Mouse (Mus musculus) testis, postnatal 10 days (tissue): Measurements from ENCODE around the gene Lypla2.

ENCODE experiments used
- DNase-seq: peaks from one replicate; pipeline ENCODE4 v3.0.0; 2021; ENCODE audit warnings: low spot score

Gene Lypla2

DNA sequence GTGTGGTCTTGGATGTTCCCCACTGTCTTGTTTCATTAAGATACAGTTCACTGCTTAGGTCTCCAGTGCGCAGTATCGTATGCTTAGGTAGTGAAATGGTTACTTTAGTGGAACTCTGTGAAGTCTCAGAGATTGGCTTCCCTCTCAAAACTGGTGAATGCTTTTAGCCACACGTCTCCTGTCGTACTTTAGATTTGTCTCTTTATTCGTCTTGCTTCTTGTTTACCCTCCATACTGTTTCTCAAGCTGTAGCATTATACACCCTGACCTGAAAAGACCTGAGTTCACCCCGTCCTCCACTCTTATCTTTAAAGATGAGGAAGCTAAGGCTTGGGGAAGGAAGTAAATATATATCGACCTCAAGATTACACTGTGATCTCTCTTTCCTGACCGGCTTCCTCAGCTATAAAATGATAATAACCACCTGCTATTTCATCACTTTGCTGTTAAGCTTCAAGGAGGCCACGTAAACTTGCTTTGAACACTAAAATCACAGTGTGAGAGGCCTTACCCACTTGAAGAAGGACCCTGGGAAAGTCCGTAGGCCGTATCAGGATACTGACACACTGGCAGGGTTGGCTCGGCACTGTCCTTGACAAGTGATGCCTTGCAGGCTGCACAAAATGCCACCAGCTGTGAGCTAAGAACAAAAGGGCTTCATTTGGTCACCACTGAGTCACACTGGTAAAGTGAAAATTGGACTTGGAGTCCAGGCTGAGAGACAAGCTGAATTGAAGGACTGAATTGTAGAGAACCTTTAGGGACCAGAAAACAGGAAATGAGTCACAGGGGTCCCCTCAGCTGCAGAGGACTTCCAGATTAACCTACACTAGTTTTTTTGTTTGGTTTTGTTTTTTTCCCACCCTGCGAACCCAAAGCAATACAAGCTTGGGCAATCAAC lies 735 bp upstream of the Lypla2 start:
- DNase-seq, result no peak

DNA sequence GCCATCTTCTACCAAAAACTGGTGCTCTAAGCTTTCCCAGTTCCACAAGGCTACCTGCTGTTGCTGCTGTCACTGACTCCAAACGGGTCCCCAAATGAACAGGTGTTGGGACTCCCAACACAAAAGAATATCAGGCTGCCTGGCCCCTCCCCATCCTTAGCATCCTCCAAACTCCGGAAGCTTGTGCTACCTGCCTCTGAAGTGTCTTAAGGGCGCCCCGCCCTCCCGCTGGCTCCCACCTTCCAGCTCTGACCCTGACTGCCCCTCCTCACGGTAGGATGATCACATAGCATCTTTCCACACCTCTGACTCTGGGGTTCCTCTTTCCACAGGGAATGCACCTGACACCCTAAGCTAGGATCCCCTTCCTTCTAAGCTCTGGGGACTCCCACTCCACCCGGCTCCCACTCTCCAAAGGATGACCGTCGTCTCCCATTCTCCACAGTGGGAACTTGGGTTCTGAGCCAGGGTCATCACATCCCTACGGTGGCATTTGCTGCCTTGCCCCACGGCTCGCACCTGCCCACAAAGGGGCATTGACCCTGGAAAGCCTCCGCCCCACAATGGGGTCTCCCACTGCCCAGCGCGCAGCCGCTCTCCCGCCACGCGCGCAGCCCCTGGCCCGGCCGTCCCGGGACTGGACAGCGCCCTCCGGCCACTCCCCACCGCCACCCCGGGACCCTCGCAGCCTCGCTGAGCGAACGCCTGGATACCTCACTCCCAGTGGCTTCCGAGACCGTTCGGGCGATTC lies 446 bp downstream of the Lypla2 start:
- DNase-seq, result peak; percentile 47

DNA sequence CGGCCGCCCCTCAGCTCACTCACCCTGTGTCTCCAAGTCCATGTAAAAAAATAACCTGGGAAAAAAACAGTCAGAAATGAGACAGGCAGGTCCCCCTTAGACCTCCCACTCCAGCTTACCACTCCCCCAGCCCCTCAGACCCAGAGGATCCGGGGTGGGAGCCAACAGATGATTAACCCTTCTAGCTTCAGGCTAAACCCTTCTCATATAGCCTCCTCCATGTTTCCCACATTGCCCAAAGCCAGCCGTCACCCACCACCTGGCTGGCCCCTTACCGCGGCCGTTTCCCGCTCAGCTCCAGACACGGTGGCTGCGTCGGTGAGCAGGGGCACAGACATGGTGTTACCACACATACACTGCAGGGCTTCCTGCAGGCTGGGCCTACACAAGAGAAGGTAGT lies 1.8 kb downstream of the Lypla2 start:
- peak; percentile 43 for DNase-seq

DNA sequence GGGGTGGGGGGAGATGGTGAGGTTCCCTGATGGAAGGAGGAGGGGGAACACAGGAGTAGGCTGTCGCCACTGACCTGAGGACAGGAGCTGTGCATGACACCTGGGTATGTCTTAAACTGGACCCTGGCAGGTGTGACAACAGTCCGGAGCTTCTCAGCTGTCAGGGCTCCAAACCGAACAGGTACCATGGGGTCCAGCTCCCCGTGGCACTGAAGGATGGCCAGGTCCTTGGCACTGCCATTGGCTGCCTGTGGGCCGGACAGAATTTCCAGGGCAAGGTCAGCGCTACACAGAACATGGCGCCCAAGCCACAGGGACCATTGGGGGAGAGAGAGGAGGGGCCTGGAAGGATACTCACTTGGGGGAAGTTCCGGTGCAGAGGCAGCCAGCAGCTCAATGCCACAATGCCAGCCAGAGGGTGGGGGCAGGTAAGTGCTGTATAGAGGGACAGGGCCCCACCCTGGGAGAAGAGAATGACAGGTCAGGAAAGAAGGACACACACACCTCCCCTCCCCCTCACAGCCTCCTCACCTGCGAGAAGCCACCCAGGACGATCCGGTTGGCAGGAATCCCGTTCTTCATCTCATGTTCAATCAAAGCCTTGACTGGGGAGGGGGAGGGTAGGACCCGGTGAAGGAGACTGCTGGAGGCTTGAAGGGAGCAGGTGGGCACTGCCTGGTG lies 3.2 kb downstream of the Lypla2 start:
- peak; percentile 50 for DNase-seq

DNA sequence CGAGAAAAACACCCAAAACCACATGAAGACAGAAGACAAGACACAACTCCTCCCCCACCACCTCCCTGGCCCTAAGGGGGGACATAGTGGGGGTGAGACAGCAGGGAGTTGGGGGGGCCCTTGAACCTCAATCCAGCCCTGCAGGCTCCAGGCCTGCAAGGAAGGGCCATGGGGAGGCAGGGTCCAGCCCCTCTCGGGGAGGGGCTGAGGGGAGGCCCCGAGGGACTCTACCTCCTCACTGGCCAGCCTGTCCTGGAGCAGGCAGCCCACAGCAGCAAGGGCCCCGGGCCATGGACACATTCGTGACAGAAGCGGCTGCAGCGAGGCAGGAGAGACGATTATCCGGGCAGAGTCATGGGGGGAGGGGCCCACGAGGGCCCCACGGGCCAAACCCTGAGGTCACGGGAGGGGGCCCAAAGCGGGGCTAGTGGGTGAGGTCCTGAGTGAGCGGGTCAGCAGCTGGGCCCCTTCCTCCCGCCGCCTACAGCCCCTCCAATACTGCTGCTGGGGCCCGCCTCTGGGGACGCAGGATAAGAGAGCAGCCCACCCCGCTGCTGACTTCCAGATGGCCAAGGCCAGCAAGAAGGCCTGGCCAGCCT lies 4.1 kb downstream of the Lypla2 start:
- peak; percentile 66 for DNase-seq

DNA sequence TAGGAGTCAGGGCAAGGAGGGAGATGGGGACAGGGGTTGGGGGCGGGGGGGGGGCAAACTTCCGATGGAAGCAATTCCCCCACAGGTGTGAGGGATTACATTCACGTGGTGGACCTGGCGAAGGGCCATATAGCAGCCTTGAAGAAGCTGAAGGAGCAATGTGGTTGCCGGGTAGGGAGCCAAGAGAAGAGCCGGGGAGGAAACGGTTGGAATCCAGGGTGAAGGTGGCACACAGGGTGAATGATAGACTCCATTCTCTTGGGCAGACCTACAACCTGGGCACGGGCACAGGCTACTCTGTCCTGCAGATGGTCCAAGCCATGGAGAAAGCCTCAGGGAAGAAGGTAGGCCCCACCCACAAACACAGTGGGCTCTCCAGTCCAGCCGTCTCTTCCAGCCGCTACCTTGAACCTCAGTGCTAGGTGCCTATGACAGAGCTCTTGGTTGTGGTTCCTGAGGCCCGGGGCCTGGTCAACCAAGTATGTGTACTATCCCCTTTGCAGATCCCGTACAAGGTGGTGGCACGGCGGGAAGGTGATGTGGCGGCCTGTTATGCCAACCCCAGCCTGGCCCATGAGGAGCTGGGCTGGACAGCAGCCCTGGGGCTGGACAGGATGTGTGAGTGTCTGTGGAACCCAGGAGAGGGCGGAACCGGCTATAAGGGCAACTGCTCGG lies 5.2 kb downstream of the Lypla2 start:
- DNase-seq, result peak; percentile 60

DNA sequence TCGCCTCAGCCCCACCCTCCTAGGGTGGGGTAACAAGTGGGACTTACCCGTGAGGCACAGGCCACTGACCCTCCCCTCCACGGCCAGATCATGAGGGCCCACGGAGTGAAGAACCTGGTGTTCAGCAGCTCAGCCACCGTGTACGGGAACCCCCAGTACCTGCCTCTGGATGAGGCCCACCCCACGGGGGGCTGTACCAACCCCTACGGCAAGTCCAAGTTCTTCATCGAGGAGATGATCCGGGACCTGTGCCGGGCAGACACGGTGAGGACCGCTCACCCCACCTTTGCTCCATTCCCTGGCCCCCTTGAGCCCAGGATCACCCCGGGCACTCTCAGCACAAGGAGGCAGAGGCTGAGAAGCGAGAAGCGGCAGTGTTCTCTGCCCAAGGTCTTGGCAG lies 6.1 kb downstream of the Lypla2 start:
- peak; percentile 41 for DNase-seq

DNA sequence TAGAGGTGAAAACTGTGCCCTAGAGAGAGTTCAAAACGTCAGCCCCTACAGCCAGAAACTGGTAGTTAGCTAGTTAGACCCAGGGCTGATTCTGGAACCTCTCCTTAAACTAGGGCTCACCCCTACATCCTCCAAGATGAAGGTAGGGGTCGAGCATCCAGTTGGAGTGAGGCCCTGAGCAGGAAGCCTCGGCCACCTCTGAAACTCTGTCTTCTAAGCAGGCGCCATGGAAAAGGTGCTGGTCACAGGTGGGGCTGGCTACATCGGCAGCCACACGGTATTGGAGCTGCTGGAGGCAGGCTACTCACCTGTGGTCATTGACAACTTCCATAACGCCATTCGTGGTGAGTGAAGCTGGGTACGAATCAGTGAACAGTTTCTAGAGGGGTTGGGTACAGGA lies 7.3 kb downstream of the Lypla2 start:
- DNase-seq, result no peak

DNA sequence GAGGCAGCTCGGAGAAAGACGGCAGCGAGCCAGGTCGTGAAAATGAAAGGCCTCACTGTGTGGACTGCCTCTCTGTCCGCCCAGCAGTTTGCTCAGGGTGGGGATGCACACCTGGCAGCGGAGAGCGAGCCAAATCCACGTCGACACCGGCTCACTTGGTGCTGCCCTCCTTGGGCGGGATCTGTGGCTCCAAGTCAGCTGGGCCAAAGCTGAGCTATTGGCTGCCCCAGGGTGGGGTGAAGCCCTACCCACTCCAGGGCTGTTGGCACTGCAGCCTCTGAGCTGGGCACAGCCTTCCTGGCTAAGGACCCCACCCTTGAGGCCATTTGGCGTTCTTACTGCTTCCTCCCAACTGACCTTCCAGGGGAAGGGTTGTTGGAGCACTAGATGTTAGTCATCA lies 8.0 kb downstream of the Lypla2 start:
- peak; percentile 69 for DNase-seq

DNA sequence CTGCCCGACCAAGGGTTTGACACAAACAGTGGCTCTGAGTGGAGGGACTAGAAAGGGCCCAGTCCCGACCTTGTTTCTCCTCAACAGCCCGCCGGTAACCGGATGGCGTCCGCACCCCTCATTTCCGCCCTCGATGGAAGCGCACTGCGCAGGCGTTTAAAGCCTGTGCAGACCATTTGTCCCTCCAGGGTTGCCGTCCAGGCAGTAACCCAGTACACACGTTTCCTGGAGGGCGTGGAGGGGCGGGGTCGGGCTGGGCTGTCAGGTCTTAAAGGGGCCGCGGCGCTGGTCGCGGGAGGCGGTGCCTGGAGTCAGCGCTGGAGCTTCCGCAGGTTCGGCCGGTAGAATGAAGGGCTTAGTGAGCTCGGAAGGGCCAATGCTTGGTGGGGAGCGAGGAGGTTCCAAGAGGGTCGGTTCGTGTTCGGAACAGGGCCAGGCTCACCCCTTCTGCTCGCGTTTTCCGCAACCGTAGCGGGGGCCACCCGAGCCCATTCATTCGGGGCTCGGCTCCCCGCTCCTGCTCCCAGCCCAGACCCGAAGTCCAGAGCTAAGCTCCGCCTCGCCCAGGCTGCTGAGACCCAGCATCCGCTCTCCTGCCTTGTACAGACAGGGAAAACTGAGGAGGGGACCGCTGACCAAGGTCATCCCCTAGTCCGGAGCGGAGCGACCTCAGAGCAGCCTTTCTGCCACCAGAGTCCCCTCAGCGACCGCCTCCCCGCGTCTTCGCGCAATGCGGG lies 8.8 kb downstream of the Lypla2 start, which contains the start of gene Gale:
Gene Gale (plus strand): TSS at position 271 of the 737 bp plus-strand sequence.
- DNase-seq, result peak; percentile 95

DNA sequence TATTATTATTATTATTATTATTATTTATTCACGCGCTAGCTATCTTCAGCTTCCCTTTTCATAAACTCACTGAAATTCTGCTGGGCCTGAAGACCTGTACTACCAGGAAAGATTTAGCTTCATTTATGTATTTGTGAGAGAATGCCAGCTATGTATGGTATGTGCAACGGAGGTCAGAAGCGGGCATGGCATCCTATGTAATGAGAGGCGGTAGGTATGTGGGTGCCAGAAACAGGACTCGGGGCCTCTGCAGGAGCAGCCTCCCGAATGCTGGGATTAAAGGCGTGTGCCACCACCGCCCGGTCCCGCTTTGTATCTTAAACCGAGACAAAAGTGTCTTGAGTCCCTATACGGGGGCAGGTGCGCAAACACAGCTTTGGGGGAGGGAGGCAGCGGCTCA lies 9.5 kb downstream of the Lypla2 start:
- DNase-seq, result no peak

DNA sequence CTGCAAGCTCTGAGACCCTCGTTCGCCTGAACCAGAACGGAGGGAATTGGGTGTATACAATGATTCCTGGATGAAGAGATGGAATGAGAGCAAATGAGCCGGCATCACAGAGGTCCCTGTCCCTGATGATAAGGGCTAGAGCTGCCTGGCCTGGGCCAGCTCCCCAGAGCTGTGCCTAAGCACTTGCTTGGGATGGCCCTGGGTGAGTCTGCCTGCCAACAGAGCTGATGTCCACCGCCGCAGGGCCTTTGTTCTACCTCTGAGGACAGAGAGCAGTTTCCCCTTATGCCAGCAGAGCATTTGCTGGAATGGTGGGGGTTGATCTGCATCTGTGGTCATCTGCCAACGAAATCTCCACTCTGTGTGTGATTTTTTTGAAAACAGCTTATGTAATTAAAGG lies 10.2 kb downstream of the Lypla2 start:
- DNase-seq, result peak; percentile 47

DNA sequence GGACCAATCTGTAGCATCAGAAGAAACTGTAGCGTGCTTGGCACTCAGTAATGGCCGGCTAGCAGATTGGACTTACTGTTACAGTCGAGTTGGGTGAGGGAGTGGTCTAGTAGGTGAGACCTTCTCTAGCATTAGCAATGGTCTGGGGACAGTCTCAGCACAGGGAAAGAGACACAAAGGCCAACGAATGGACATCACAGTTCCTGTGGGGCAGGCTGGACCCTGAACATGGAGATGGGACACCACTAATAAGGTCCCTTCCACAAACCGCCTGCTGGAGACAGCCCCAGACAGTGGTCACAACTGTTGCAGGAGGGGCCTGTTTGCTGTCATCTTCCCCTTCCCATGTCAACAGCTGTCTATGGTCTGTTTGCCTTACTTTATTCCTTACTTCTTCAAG lies 10.7 kb downstream of the Lypla2 start:
- no peak for DNase-seq

DNA sequence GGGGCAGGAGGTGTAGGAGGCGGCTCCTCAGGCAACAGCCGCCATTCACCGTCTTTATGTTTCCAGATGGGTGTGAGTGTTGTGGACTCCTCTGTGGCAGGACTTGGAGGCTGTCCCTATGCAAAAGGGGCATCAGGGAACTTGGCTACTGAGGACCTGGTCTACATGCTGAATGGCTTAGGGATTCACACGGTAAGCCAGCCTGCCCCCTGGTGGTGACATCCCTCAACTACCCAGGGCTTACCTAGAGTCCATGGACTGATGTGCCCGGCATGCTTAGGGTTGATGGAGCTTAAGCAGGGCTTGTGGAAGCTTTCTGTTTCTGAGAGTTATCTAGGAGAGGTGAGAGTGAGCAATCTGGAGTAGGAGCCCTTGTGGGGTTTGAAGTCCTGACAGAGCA lies 11.7 kb downstream of the Lypla2 start:
- DNase-seq, result peak; percentile 90

DNA sequence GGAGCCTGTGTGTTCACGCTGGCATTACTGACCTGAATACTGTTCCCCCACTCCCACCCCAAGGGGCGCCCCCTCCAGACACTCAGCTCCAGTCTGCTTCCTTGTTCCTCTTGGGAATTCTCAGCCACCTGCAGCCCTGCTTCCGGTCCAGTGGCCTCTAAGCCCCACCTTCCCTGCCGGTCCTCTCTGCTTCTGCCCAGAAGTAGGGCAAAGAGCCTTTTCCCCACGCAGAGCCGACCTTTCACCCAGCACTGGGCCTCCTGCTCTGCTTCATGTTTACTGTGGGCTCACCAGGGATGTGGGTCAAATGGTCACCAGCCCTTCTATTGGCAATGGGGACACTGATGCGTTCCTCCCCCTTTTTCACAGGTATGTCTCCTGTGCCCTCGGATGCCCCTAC lies 14.1 kb downstream of the Lypla2 start:
- no peak for DNase-seq

DNA sequence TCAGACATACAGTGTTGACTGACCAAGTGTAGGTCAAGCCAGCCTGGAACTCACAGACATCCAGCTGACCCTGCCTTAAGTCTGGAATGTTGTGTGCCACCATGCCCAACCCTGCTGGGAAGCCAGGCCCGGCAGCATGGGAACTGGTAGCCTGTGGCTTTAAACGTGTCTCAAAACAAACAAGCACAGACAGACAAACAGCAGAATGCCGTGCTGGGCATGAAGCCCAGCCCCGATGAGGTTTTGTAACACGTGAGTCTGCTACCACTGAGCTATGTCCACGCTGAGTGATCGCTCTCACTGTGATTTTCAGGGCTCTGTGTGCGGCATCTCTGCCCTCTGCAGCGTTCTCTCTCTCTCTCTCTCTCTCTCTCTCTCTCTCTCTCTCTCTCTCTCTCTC lies 16.5 kb downstream of the Lypla2 start:
- peak; percentile 40 for DNase-seq

DNA sequence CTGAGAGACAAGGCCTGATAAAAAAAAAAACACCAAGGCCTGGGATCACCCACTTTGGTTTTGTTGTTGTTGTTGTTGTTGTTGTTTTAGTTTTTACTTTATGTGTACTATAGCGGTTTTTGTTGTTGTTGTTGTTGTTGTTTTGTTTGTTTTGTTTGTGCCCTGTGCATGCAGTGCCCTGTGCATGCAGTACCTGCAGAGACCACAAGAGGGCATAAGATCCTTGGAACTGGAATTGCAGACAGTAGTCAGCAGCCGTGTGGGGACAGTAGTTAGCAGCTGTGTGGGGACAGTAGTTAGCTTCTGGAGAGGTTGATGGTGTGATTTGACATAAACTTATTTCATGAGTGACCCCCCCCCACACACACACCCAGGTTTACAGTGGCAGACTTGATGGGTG lies 18.2 kb downstream of the Lypla2 start:
- DNase-seq, result peak; percentile 88

DNA sequence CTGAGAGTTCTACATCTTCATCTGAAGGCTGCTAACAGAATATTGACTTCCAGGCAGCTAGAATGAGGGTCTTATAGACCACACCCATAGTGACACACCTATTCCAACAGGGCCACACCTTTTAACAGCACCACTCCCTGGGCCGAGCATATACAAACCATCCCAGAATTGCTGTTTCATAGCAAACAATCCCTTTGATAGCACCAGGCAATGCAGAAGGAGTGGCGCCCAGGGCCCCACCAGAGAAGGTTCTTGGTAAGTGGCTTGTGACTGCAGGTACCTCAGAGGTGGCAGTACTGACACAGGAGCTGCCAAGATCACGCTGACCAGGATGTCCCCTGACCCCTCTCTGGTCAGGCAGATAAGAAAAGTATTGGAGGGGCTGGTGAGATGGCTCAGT lies 19.2 kb downstream of the Lypla2 start:
- no peak for DNase-seq

DNA sequence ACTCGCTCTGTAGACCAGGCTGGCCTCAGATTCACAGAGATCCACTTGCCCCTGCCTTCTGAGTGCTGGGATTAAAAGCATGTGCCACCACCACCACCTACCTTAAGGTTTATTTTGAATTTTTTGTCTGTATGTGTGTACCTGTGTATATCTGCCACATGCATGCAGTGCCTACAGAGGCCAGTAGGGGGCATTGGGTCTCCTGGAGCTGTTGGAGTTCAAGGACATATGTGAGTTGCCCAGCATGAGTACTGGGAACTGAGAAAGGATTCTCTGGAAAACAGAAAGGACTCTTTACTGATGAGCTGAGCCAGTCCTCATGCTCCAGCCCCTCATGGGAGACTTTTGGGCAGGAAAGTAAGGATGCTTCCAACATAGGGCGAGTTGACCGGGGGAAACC lies 20.9 kb downstream of the Lypla2 start:
- no peak for DNase-seq

DNA sequence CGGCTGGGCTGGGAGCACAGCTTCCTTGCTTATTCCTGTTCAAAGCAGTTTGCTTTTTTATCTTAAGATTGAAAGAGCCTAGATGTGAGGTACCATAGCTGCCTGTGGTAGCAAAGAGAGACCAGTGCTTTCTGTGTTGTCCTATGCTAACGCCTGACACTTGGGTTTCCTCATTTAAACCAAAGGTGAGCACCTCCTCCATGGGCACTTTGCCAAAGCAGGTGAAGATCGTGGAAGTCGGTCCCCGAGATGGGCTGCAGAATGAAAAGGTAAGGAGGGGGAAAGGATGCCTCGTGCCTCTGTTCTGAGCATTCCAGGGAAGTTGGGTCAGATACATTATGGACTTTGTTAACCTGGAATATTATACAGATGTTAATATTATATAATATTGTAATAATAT lies 22.1 kb downstream of the Lypla2 start:
- no peak for DNase-seq

DNA sequence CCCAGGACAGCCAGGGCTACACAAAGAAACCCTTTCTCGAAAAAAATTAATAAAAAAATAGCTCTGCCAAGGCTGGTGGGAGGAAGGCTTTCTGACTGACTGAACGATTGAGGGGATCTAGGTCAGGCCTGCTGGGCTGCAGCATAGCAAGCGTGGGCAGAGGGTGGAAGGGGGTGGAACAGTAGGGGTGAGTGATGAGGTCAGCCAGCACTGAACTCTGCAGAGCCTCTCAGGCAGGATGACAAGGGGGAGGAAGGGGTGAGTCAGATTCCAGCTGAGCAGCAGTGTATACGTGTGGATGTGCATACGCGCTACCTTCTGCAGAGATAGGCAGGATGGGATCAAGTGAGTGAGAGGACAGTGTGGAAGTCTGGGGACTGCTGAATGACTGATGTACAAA lies 22.5 kb downstream of the Lypla2 start:
- peak; percentile 41 for DNase-seq
